ENCODE assay signal across 8 mouse cellular contexts in the genomic region with DNA sequence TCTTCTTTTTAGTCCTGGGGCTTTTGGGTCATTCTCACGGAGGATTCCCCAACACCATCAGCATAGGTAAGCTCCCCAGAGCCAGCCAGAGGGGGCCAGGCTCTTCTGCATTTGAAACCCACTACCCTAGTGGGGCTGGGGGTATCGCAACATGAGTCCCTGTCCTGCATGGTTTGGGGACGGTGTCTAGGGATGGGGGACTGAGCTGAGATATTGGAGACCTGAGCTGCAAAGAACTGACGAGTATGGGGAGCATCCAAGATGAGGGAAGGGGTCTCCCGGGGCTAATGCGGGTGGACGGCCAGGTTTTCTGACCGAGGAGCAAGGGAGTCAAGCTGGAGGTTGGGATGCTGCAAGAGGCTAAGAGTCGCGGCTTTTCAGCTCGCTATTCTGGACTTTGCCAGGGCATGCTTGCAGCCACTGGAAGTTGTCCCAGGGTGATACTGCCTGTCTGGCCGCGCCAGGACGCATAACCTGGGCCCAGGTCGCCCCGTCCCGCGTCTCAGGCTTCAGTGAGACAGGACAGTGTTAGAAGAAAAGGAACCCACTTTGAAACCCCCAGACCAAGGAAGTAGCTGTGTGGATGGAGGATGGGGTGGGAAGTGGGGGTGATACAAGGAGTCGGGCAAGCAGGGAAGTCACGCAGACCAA. TPM values are rescaled to one million over a fixed set of nuclear protein-coding genes. Genes with fewer than 3 reads are reported as not detected.
DNase-seq lines count a peak whose midpoint lies in the region; ATAC-seq lines count a peak whose summit lies in the region.

No protein-coding gene starts in this region.

- H3K27me3 ChIP-seq in embryonic facial prominence, embryonic 11.5 days (ENCODE audit: control insufficient read depth, insufficient read depth, low read length): no peaks in the 10 kb centered on the region
- H3K27me3 ChIP-seq in limb, embryonic 10.5 days (ENCODE audit: low read depth, poor library complexity, severe bottlenecking): peaks cover 48% of the 10 kb centered on the region
- H3K27me3 ChIP-seq in midbrain, embryonic 15.5 days (replicated peaks): no peaks in the 10 kb centered on the region

- no peak overlapping the region for H3K27ac ChIP-seq in embryonic facial prominence, embryonic 11.5 days (replicated peaks; ENCODE audit: low read depth, low read length)
- peak overlapping the region; percentile 62 for H3K27ac ChIP-seq in limb, embryonic 10.5 days
- H3K27ac ChIP-seq in midbrain, embryonic 15.5 days: peak overlapping the region; percentile 53

- peak; percentile 63 for ATAC-seq in embryonic facial prominence, embryonic 11.5 days (replicated peaks; ENCODE audit: insufficient number of reproducible peaks, low FRiP score, low TSS enrichment, low read depth)
- ATAC-seq in midbrain, embryonic 15.5 days (replicated peaks): peak; percentile 51

- H3K4me2 ChIP-seq in embryonic facial prominence, embryonic 11.5 days (ENCODE audit: low read depth, low read length): peak overlapping the region; percentile 63
- peak overlapping the region; percentile 55 for H3K4me2 ChIP-seq in midbrain, embryonic 15.5 days

- intact Hi-C loops in heart, postnatal 36 days (cut with DNase I): no loop called here

- peak; percentile 8 for DNase-seq in ovary, postnatal 36 days (ENCODE audit: low spot score)
- no peak for DNase-seq in ovary, postnatal 10 days (ENCODE audit: low spot score)
- peak; percentile 14 for DNase-seq in embryonic facial prominence, embryonic 11.5 days (ENCODE audit: low spot score)
- DNase-seq in heart, postnatal 36 days: peak; percentile 2 to 22
- peak; percentile 43 for DNase-seq in limb, embryonic 10.5 days (ENCODE audit: low spot score)
- no peak for DNase-seq in right cerebral cortex, postnatal 14 days
- DNase-seq in right cerebral cortex, adult 18-20 months: no peak

- peak overlapping the region; percentile 53 for H3K9ac ChIP-seq in embryonic facial prominence, embryonic 11.5 days (replicated peaks; ENCODE audit: low read length)
- peak overlapping the region; percentile 48 for H3K9ac ChIP-seq in midbrain, embryonic 15.5 days

- H3K4me1 ChIP-seq in embryonic facial prominence, embryonic 11.5 days (ENCODE audit: control insufficient read depth, insufficient read depth, low read length): no peaks in the 10 kb centered on the region
- H3K4me1 ChIP-seq in limb, embryonic 10.5 days: no peaks in the 10 kb centered on the region
- no peaks in the 10 kb centered on the region; the same call in 1 of the 2 replicates for H3K4me1 ChIP-seq in midbrain, embryonic 15.5 days

- peak overlapping the region; percentile 41 for H3K4me3 ChIP-seq in embryonic facial prominence, embryonic 11.5 days (ENCODE audit: low read depth, low read length)
- H3K4me3 ChIP-seq in limb, embryonic 10.5 days: peak overlapping the region; percentile 50
- H3K4me3 ChIP-seq in midbrain, embryonic 15.5 days: peak overlapping the region; percentile 50

- no peaks in the 10 kb centered on the region for H3K9me3 ChIP-seq in embryonic facial prominence, embryonic 11.5 days (replicated peaks; ENCODE audit: control insufficient read depth, low read length)
- H3K9me3 ChIP-seq in limb, embryonic 10.5 days (replicated peaks): no peaks in the 10 kb centered on the region
- H3K9me3 ChIP-seq in midbrain, embryonic 15.5 days: no peaks in the 10 kb centered on the region

- H3K36me3 ChIP-seq in embryonic facial prominence, embryonic 11.5 days (replicated peaks; ENCODE audit: control insufficient read depth, insufficient read depth, low read depth, low read length): no peaks in the 10 kb centered on the region
- H3K36me3 ChIP-seq in limb, embryonic 10.5 days: no peaks in the 10 kb centered on the region
- H3K36me3 ChIP-seq in midbrain, embryonic 15.5 days (replicated peaks): no peaks in the 10 kb centered on the region

- 14% methylated on average over 20 of the region's 20 CpGs for WGBS in embryonic facial prominence, embryonic 11.5 days
- WGBS in limb, embryonic 10.5 days: 8% methylated on average over 20 of the region's 20 CpGs
- WGBS in midbrain, embryonic 15.5 days: 22% methylated on average over 20 of the region's 20 CpGs

RNA-seq across cellular contexts. Expression of gene Gria3, which starts 1.1 kb away (rescaled TPM):
- polyA plus RNA-seq in embryonic facial prominence, embryonic 11.5 days (2014; fragmentation: Nextera tagmentation; extraction: Ambion mirVana): 3.9 and 4.8 TPM in 2 replicates
- 1 to 10 TPM; 1.4 to 1.5 TPM for total RNA-seq in heart, postnatal 36 days (2021)
- polyA plus RNA-seq in limb, embryonic 10.5 days (2016; fragmentation: Nextera tagmentation; extraction: Ambion mirVana): 1.4 and 2.4 TPM in 2 replicates
- 17.8 and 22.2 TPM in 2 replicates for polyA plus RNA-seq in midbrain, embryonic 15.5 days (2015; fragmentation: Nextera tagmentation; extraction: Ambion mirVana)

Comparison
In these comparisons a context has a peak if more than half of its experiments do, and no peak if none do; other contexts are left out.
1. DNase-seq: peak in ovary, postnatal 36 days (single experiment), embryonic facial prominence, embryonic 11.5 days (single experiment), heart, postnatal 36 days (2 of 2) and limb, embryonic 10.5 days (single experiment); none in ovary, postnatal 10 days (single experiment), right cerebral cortex, postnatal 14 days (single experiment) and right cerebral cortex, adult 18-20 months (single experiment).
2. Peak in every context shown above with its lines, with median percentiles within 50 percentile points of each other: H3K4me3 ChIP-seq.